Mouse (Mus musculus) stomach, embryonic 15.5 days (tissue): ENCODE measurements around the gene Pla2g4f. TPM values are rescaled to one million over a fixed set of nuclear protein-coding genes. Genes with fewer than 3 reads are reported as not detected.

ENCODE experiments used
- ATAC-seq: fragments of 200-750 bp; cut with Nextera tagmentation; 2 replicates; pipeline ENCODE4 v1.8.0; 2017; ENCODE audit warnings: low read depth, moderate number of reproducible peaks, moderate TSS enrichment; ENCODE audit not compliant: insufficient read depth, low FRiP score
- H3K27ac ChIP-seq: fragments of 300-500 bp; sonication (generic); 2 replicates; pipeline ENCODE4 v1.5.1; 2015; ENCODE audit warnings: mild to moderate bottlenecking, inconsistent platforms
- H3K27me3 ChIP-seq: fragments of 300-500 bp; sonication (generic); replicated peaks from 2 replicates; pipeline ENCODE4 v1.6.1; 2015; ENCODE audit warnings: inconsistent platforms
- H3K36me3 ChIP-seq: fragments of 300-500 bp; sonication (generic); 2 replicates; pipeline ENCODE4 v1.6.1; 2015; ENCODE audit warnings: inconsistent platforms
- H3K4me1 ChIP-seq: fragments of 300-500 bp; sonication (generic); 2 replicates; pipeline ENCODE4 v1.6.1; 2015; ENCODE audit warnings: inconsistent platforms
- H3K4me2 ChIP-seq: fragments of 300-500 bp; sonication (generic); 2 replicates; pipeline ENCODE4 v1.6.1; 2015; ENCODE audit warnings: mild to moderate bottlenecking, inconsistent platforms
- H3K4me3 ChIP-seq: fragments of 300-500 bp; sonication (generic); replicated peaks from 2 replicates; pipeline ENCODE4 v1.5.1; 2015; ENCODE audit warnings: inconsistent platforms
- H3K9ac ChIP-seq: fragments of 300-500 bp; sonication (generic); 2 replicates; pipeline ENCODE4 v1.6.1; 2015; ENCODE audit warnings: inconsistent platforms
- H3K9me3 ChIP-seq: fragments of 300-500 bp; sonication (generic); 2 replicates; pipeline ENCODE4 v1.6.1; 2016; ENCODE audit warnings: inconsistent platforms
- WGBS: fragments of 180-500 bp; shearing (Covaris S2); methylation state at CpG from one replicate; pipeline ENCODE4 v1.1.7; 2015; 5-methylcytosine and 5-hydroxymethylcytosine counted together
- polyA plus RNA-seq: library from polyadenylated mRNA; unstranded; fragments of >200 nt; fragmentation: Nextera tagmentation; extraction: Ambion mirVana; gene quantifications from 2 replicates; pipeline ENCODE4 v1.2.1, GENCODE M21; 2015

Gene Pla2g4f
- 0.67 and 2.0 TPM in 2 replicates for polyA plus RNA-seq

- WGBS, result 45% methylated on average over 3 of the region's 3 CpGs
- peaks cover 26% of the 10 kb centered on the region; the same call in 1 of the 2 replicates for H3K36me3 ChIP-seq
- H3K9me3 ChIP-seq, result no peaks in the 10 kb centered on the region
- H3K4me3 ChIP-seq, result no peak within 1 kb of the TSS
- H3K27ac ChIP-seq, result no peak within 1 kb of the TSS
- no peaks in the 10 kb centered on the region for H3K27me3 ChIP-seq
- no peak for ATAC-seq
- no peak within 1 kb of the TSS for H3K4me2 ChIP-seq
- H3K4me1 ChIP-seq, result no peaks in the 10 kb centered on the region
- H3K9ac ChIP-seq, result no peak within 1 kb of the TSS
Observed at GRCm38 (mm10) chr2:120313976-120314375, at the start of gene Pla2g4f. TSS of gene Pla2g4f (minus strand) at chr2:120314165.

- ATAC-seq, result no peak
- no peak overlapping the region for H3K4me3 ChIP-seq
- no peaks in the 10 kb centered on the region for H3K4me1 ChIP-seq
- no peaks in the 10 kb centered on the region for H3K27me3 ChIP-seq
- H3K9me3 ChIP-seq, result no peaks in the 10 kb centered on the region
- no peak overlapping the region for H3K27ac ChIP-seq
- WGBS, result 68% methylated on average over 1 of the region's 1 CpGs
- peaks cover 40% of the 10 kb centered on the region for H3K36me3 ChIP-seq
- H3K9ac ChIP-seq, result no peak overlapping the region
- no peak overlapping the region for H3K4me2 ChIP-seq
Observed at GRCm38 (mm10) chr2:120360425-120360824, 46.5 kb upstream of the Pla2g4f start.

- WGBS, result 12% methylated on average over 44 of the region's 44 CpGs
- H3K27ac ChIP-seq, result peak within 1 kb of the TSS; percentile 71; the same call in 1 of the 2 replicates
- peak; percentile 96 for ATAC-seq
- peaks cover 20% of the 10 kb centered on the region for H3K36me3 ChIP-seq
- H3K4me1 ChIP-seq, result 0 out of 2 replicates have a peak, but pooled peaks cover 7% of the 10 kb centered on the region
- H3K9ac ChIP-seq, result peak within 1 kb of the TSS; percentile 68
- no peaks in the 10 kb centered on the region for H3K27me3 ChIP-seq
- H3K9me3 ChIP-seq, result no peaks in the 10 kb centered on the region
- H3K4me3 ChIP-seq, result peak within 1 kb of the TSS; percentile 92
- H3K4me2 ChIP-seq, result peak within 1 kb of the TSS; percentile 64
Observed at GRCm38 (mm10) chr2:120352682-120353646, 39.0 kb upstream of the Pla2g4f start, which contains the start of gene Vps39. TSS of gene Vps39 (minus strand) at chr2:120353137.

- Histone ChIP-seq H3K27ac (no peak overlapping the region), H3K4me2 (no peak overlapping the region), H3K36me3 (peaks cover 18% of the 10 kb centered on the region), H3K9me3 (no peaks in the 10 kb centered on the region), H3K27me3 (no peaks in the 10 kb centered on the region), H3K4me3 (no peak overlapping the region), H3K9ac (no peak overlapping the region), H3K4me1 (0 out of 2 replicates have a peak, but pooled peaks cover 7% of the 10 kb centered on the region)
- no peak for ATAC-seq
- 81% methylated on average over 5 of the region's 5 CpGs for WGBS
Observed at GRCm38 (mm10) chr2:120351321-120351720, 37.4 kb upstream of the Pla2g4f start.

- H3K27me3 ChIP-seq, result no peaks in the 10 kb centered on the region
- H3K9ac ChIP-seq, result no peak overlapping the region
- H3K36me3 ChIP-seq, result peaks cover 20% of the 10 kb centered on the region
- no peaks in the 10 kb centered on the region for H3K9me3 ChIP-seq
- H3K4me3 ChIP-seq, result no peak overlapping the region
- no peak overlapping the region for H3K27ac ChIP-seq
- H3K4me2 ChIP-seq, result no peak overlapping the region
- ATAC-seq, result no peak
- WGBS, result 72% methylated on average over 9 of the region's 9 CpGs
- H3K4me1 ChIP-seq, result 0 out of 2 replicates have a peak, but pooled peaks cover 7% of the 10 kb centered on the region
Observed at GRCm38 (mm10) chr2:120348120-120348519, 34.2 kb upstream of the Pla2g4f start.

GRCm38 (mm10) chr2:120341741-120342140 lies 27.8 kb upstream of the Pla2g4f start:
- ATAC-seq, result no peak
- no peaks in the 10 kb centered on the region for H3K4me1 ChIP-seq
- WGBS, result 97% methylated on average over 1 of the region's 1 CpGs
- no peak overlapping the region for H3K4me3 ChIP-seq
- H3K27me3 ChIP-seq, result no peaks in the 10 kb centered on the region
- no peak overlapping the region for H3K4me2 ChIP-seq
- H3K9me3 ChIP-seq, result no peaks in the 10 kb centered on the region
- H3K27ac ChIP-seq, result no peak overlapping the region
- H3K36me3 ChIP-seq, result peaks cover 24% of the 10 kb centered on the region
- H3K9ac ChIP-seq, result no peak overlapping the region

- Histone ChIP-seq H3K9me3 (no peaks in the 10 kb centered on the region), H3K36me3 (peaks cover 36% of the 10 kb centered on the region), H3K27ac (no peak overlapping the region), H3K4me1 (no peaks in the 10 kb centered on the region), H3K4me2 (no peak overlapping the region), H3K27me3 (no peaks in the 10 kb centered on the region), H3K9ac (no peak overlapping the region), H3K4me3 (no peak overlapping the region)
- no peak for ATAC-seq
- 57% methylated on average over 2 of the region's 2 CpGs for WGBS
Observed at GRCm38 (mm10) chr2:120337886-120338285, 23.9 kb upstream of the Pla2g4f start.

GRCm38 (mm10) chr2:120331575-120331974 lies 17.6 kb upstream of the Pla2g4f start:
- no peak for ATAC-seq
- Histone ChIP-seq H3K9ac (no peak overlapping the region), H3K4me1 (no peaks in the 10 kb centered on the region), H3K4me3 (no peak overlapping the region), H3K27ac (no peak overlapping the region), H3K4me2 (no peak overlapping the region), H3K27me3 (no peaks in the 10 kb centered on the region), H3K9me3 (no peaks in the 10 kb centered on the region), H3K36me3 (peaks cover 33% of the 10 kb centered on the region)
- WGBS, result 67% methylated on average over 4 of the region's 4 CpGs

- Histone ChIP-seq H3K27ac (no peak overlapping the region), H3K27me3 (no peaks in the 10 kb centered on the region), H3K4me3 (no peak overlapping the region), H3K9me3 (no peaks in the 10 kb centered on the region), H3K4me1 (no peaks in the 10 kb centered on the region), H3K4me2 (no peak overlapping the region), H3K9ac (no peak overlapping the region), H3K36me3 (peaks cover 30% of the 10 kb centered on the region; the same call in 1 of the 2 replicates)
- ATAC-seq, result no peak
- WGBS, result 72% methylated on average over 4 of the region's 4 CpGs
Observed at GRCm38 (mm10) chr2:120315077-120315476, 1.1 kb upstream of the Pla2g4f start.

GRCm38 (mm10) chr2:120314487-120314886 lies 522 bp upstream of the Pla2g4f start:
- no peaks in the 10 kb centered on the region for H3K27me3 ChIP-seq
- H3K9me3 ChIP-seq, result no peaks in the 10 kb centered on the region
- WGBS, result 87% methylated on average over 4 of the region's 4 CpGs
- no peak overlapping the region for H3K27ac ChIP-seq
- H3K4me1 ChIP-seq, result no peaks in the 10 kb centered on the region
- no peak overlapping the region for H3K4me2 ChIP-seq
- H3K4me3 ChIP-seq, result no peak overlapping the region
- peaks cover 29% of the 10 kb centered on the region; the same call in 1 of the 2 replicates for H3K36me3 ChIP-seq
- no peak overlapping the region for H3K9ac ChIP-seq
- ATAC-seq, result no peak

- no peak overlapping the region for H3K4me2 ChIP-seq
- no peaks in the 10 kb centered on the region for H3K27me3 ChIP-seq
- no peaks in the 10 kb centered on the region for H3K9me3 ChIP-seq
- H3K27ac ChIP-seq, result no peak overlapping the region
- 78% methylated on average over 7 of the region's 7 CpGs for WGBS
- H3K9ac ChIP-seq, result no peak overlapping the region
- H3K4me3 ChIP-seq, result no peak overlapping the region
- no peaks in the 10 kb centered on the region for H3K4me1 ChIP-seq
- no peak for ATAC-seq
- peaks cover 13% of the 10 kb centered on the region; the same call in 1 of the 2 replicates for H3K36me3 ChIP-seq
Observed at GRCm38 (mm10) chr2:120312276-120312825, 1.6 kb downstream of the Pla2g4f start.

GRCm38 (mm10) chr2:120304113-120304512 lies 9.9 kb downstream of the Pla2g4f start:
- Histone ChIP-seq H3K27ac (no peak overlapping the region), H3K4me1 (no peaks in the 10 kb centered on the region), H3K4me2 (no peak overlapping the region), H3K27me3 (no peaks in the 10 kb centered on the region), H3K4me3 (no peak overlapping the region), H3K9me3 (no peaks in the 10 kb centered on the region), H3K36me3 (no peaks in the 10 kb centered on the region), H3K9ac (no peak overlapping the region)
- no peak for ATAC-seq
- WGBS, result 22% methylated on average over 3 of the region's 3 CpGs
